Mouse (Mus musculus) megakaryocyte, embryonic 14.5 days (primary cell): ENCODE results near the gene Fbrs.

Source experiments
- FLI1 ChIP-seq: IDR thresholded peaks from 2 replicates; pipeline ENCODE4 v1.6.1; 2012; ENCODE audit warnings: low read length, inconsistent platforms, mixed read lengths
- GATA1 ChIP-seq: IDR thresholded peaks from 3 replicates; pipeline ENCODE4 v1.6.1; 2012; ENCODE audit warnings: mixed read lengths, low read length, inconsistent platforms, borderline replicate concordance

DNA sequence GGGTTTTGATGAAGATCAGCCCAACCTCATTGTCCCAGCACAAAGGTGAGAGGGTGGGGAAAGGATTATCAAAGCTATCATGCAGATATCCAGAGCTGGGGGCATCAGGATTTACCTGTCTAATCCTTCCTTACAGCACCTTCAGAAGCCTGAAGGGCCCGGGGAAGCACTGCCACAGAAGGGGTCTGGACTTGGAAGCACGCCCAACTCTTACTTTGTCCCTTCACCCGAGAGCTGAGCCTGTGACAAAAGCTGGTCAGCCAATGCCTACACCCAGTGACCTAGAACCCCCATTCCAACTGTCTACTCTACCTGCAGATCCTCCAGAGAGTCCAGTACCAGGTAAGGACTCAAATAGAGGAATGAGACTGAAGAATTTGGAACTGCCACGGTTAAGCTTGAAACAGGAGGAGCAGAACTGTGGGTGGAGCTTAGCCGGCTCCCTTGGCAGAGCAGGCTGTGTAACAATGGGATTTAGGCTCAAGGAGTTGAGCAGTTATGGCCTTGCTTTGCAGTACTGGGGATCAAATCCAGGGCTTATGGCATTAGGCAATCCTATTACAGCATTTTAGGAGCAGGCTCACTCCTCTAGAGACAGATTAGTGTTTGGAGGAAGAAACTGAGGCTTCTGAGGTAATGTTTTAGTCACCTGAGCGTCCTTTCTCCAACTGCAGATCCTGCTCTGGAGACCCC lies 4.5 kb upstream of the Fbrs start:
- TF ChIP-seq GATA1 (no peak), FLI1 (no peak)
